Mouse (Mus musculus): ENCODE results near the gene Slc38a4. TPM values are rescaled to one million over a fixed set of nuclear protein-coding genes. Genes with fewer than 3 reads are reported as not detected.

Gene Slc38a4
- polyA plus RNA-seq, 1 experiment from 2014 or later, result 5.1 TPM

DNA sequence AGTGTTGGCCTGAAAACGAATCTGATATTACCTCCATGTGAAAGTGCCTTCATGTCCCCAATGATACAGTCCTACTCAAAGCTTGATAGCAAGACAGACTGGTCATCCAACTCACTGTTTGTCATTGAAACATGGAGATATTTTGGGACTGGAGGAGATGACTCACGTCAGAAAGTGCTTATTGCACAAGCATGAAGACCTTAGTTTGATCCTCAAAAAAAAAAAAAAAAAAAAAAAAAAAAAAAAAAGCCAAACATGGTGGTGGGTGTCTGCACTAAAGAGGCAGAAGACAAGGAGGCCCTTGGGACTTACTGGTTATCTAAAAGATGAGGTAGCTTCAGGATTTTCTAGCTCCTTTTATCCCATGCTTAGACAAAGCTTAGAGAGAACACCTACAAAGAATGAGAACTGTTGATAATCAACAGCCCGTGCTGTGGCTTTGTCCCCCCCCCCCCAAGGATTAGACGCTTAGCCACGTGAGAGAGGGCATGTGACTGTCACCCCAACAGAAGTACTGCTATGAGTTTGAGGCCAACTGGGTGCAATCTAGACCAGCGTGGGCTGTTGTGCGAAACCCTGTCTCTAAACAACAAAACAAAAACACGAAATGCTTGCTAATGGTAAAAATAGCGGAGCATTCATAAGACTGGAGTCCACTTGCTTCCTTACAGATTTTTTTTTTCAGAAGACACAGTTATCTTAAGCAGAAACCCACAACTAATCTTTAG lies 26.5 kb downstream of the Slc38a4 start:
- Histone ChIP-seq H3K4me3 (no peak overlapping the region), H3K27ac (no peak overlapping the region), H3K4me1 (replicated peaks) (no peaks in the 10 kb centered on the region), H3K4me2 (no peak overlapping the region), H3K9ac (no peak overlapping the region), H3K36me3 (no peaks in the 10 kb centered on the region), H3K9me3 (no peaks in the 10 kb centered on the region), H3K27me3 (no peaks in the 10 kb centered on the region)
- WGBS, result 90% methylated on average over 9 of the region's 9 CpGs
- no peak for ATAC-seq (ENCODE audit: low FRiP score)

GRCm38 (mm10) chr15:97028651-97029050 lies 27.1 kb downstream of the Slc38a4 start:
- Histone ChIP-seq H3K9me3 (no peaks in the 10 kb centered on the region), H3K4me1 (replicated peaks) (no peaks in the 10 kb centered on the region), H3K27ac (no peak overlapping the region), H3K4me2 (no peak overlapping the region), H3K9ac (no peak overlapping the region), H3K27me3 (no peaks in the 10 kb centered on the region), H3K4me3 (no peak overlapping the region), H3K36me3 (no peaks in the 10 kb centered on the region)
- ATAC-seq (ENCODE audit: low FRiP score), result no peak
- 81% methylated on average over 11 of the region's 11 CpGs for WGBS

GRCm38 (mm10) chr15:97028046-97028634 lies 27.6 kb downstream of the Slc38a4 start:
- no peaks in the 10 kb centered on the region for H3K36me3 ChIP-seq
- no peak overlapping the region for H3K9ac ChIP-seq
- no peaks in the 10 kb centered on the region for H3K9me3 ChIP-seq
- no peaks in the 10 kb centered on the region for H3K4me1 ChIP-seq (replicated peaks)
- no peak overlapping the region for H3K4me3 ChIP-seq
- H3K27ac ChIP-seq, result no peak overlapping the region
- WGBS, result 53% methylated on average over 4 of the region's 4 CpGs
- no peaks in the 10 kb centered on the region for H3K27me3 ChIP-seq
- no peak for ATAC-seq (ENCODE audit: low FRiP score)
- no peak overlapping the region for H3K4me2 ChIP-seq

- Histone ChIP-seq H3K27ac (no peak overlapping the region), H3K9ac (no peak overlapping the region), H3K4me3 (no peak overlapping the region), H3K27me3 (no peaks in the 10 kb centered on the region), H3K4me1 (replicated peaks) (no peaks in the 10 kb centered on the region), H3K4me2 (no peak overlapping the region), H3K36me3 (no peaks in the 10 kb centered on the region), H3K9me3 (no peaks in the 10 kb centered on the region)
- 93% methylated on average over 6 of the region's 6 CpGs for WGBS
- ATAC-seq (ENCODE audit: low FRiP score), result no peak
Observed at GRCm38 (mm10) chr15:97026670-97027069, 29.1 kb downstream of the Slc38a4 start.

- 93% methylated on average over 4 of the region's 6 CpGs for WGBS
- H3K9ac ChIP-seq, result no peak overlapping the region
- no peak overlapping the region for H3K4me3 ChIP-seq
- H3K9me3 ChIP-seq, result no peaks in the 10 kb centered on the region
- no peaks in the 10 kb centered on the region for H3K4me1 ChIP-seq (replicated peaks)
- H3K27me3 ChIP-seq, result no peaks in the 10 kb centered on the region
- no peaks in the 10 kb centered on the region for H3K36me3 ChIP-seq
- H3K4me2 ChIP-seq, result no peak overlapping the region
- no peak for ATAC-seq (ENCODE audit: low FRiP score)
- H3K27ac ChIP-seq, result no peak overlapping the region
Observed at GRCm38 (mm10) chr15:97022764-97023163, 33.0 kb downstream of the Slc38a4 start.

DNA sequence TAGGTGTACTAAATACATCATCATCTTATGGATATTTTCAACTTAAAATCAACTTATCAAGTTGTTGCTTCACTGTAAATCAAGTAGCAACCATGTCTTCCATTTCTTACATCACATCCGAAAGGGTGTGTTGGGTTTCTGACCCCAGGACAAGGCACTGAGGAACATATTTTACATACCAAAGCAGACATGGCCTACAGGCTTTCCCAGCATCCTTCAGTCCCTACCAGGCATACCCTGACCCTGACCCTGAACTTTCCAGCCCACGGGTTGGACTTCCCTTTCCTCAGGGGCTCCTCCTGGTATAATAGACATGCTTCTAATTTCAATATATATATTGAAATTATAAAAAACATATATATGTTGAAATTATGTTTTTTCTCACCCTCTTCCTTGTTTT lies 33.5 kb downstream of the Slc38a4 start:
- H3K9me3 ChIP-seq, result no peaks in the 10 kb centered on the region
- no peak overlapping the region for H3K4me3 ChIP-seq
- 95% methylated on average over 2 of the region's 2 CpGs for WGBS
- H3K27ac ChIP-seq, result no peak overlapping the region
- H3K4me2 ChIP-seq, result no peak overlapping the region
- ATAC-seq (ENCODE audit: low FRiP score), result no peak
- no peaks in the 10 kb centered on the region for H3K36me3 ChIP-seq
- no peak overlapping the region for H3K9ac ChIP-seq
- no peaks in the 10 kb centered on the region for H3K27me3 ChIP-seq
- H3K4me1 ChIP-seq (replicated peaks), result no peaks in the 10 kb centered on the region

GRCm38 (mm10) chr15:97020221-97020620 lies 35.5 kb downstream of the Slc38a4 start:
- no peaks in the 10 kb centered on the region for H3K27me3 ChIP-seq
- 79% methylated on average over 6 of the region's 6 CpGs for WGBS
- no peak for ATAC-seq (ENCODE audit: low FRiP score)

GRCm38 (mm10) chr15:97019323-97019722 lies 36.4 kb downstream of the Slc38a4 start:
- Histone ChIP-seq H3K4me2 (no peak overlapping the region), H3K9ac (no peak overlapping the region), H3K27ac (no peak overlapping the region), H3K4me1 (replicated peaks) (no peaks in the 10 kb centered on the region), H3K36me3 (no peaks in the 10 kb centered on the region), H3K9me3 (no peaks in the 10 kb centered on the region), H3K4me3 (no peak overlapping the region), H3K27me3 (no peaks in the 10 kb centered on the region)
- ATAC-seq (ENCODE audit: low FRiP score), result no peak
- 88% methylated on average over 11 of the region's 11 CpGs for WGBS

More at GRCm38 (mm10) chr15:97020221-97020620, 35.5 kb downstream of the Slc38a4 start:
- H3K4me2 ChIP-seq, result no peak overlapping the region
- no peak overlapping the region for H3K4me3 ChIP-seq
- H3K9ac ChIP-seq, result no peak overlapping the region
- no peaks in the 10 kb centered on the region for H3K36me3 ChIP-seq
- no peaks in the 10 kb centered on the region for H3K9me3 ChIP-seq
- no peaks in the 10 kb centered on the region for H3K4me1 ChIP-seq (replicated peaks)
- H3K27ac ChIP-seq, result no peak overlapping the region

DNA sequence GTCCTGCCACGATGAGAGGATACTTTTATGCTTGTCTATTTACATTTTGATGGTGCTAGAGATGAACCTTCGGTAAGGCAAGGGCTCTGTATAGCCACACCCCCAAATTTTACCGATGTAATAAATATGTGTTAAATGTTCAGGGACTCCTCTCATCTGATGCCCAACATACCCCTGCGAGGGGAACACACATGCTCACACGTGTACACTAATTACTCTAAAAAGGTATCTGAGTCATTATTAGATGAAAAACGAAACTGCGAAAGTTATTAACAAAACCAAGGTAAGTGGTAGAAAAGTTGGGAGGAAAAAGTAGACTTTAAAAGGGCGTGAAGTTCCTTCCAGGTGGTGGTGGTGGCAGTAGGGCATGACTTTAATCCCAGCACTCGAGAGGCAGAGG lies 38.6 kb downstream of the Slc38a4 start:
- H3K4me1 ChIP-seq (replicated peaks), result no peaks in the 10 kb centered on the region
- H3K4me3 ChIP-seq, result no peak overlapping the region
- no peak overlapping the region for H3K27ac ChIP-seq
- no peaks in the 10 kb centered on the region for H3K9me3 ChIP-seq
- no peak for ATAC-seq (ENCODE audit: low FRiP score)
- H3K27me3 ChIP-seq, result no peaks in the 10 kb centered on the region
- no peak overlapping the region for H3K4me2 ChIP-seq
- 94% methylated on average over 9 of the region's 9 CpGs for WGBS
- H3K9ac ChIP-seq, result no peak overlapping the region
- H3K36me3 ChIP-seq, result no peaks in the 10 kb centered on the region

GRCm38 (mm10) chr15:97015036-97015596 lies 40.6 kb downstream of the Slc38a4 start:
- H3K4me3 ChIP-seq, result no peak overlapping the region
- WGBS, result 94% methylated on average over 12 of the region's 12 CpGs
- H3K4me2 ChIP-seq, result no peak overlapping the region
- H3K9me3 ChIP-seq, result no peaks in the 10 kb centered on the region
- no peaks in the 10 kb centered on the region for H3K27me3 ChIP-seq
- no peak overlapping the region for H3K27ac ChIP-seq
- no peak for ATAC-seq (ENCODE audit: low FRiP score)
- no peak overlapping the region for H3K9ac ChIP-seq
- no peaks in the 10 kb centered on the region for H3K4me1 ChIP-seq (replicated peaks)
- H3K36me3 ChIP-seq, result no peaks in the 10 kb centered on the region

- H3K9ac ChIP-seq, result no peak overlapping the region
- no peak overlapping the region for H3K27ac ChIP-seq
- no peaks in the 10 kb centered on the region for H3K4me1 ChIP-seq (replicated peaks)
- H3K27me3 ChIP-seq, result no peaks in the 10 kb centered on the region
- H3K36me3 ChIP-seq, result no peaks in the 10 kb centered on the region
- no peaks in the 10 kb centered on the region for H3K9me3 ChIP-seq
- H3K4me2 ChIP-seq, result no peak overlapping the region
- no peak overlapping the region for H3K4me3 ChIP-seq
- ATAC-seq (ENCODE audit: low FRiP score), result no peak
- 87% methylated on average over 14 of the region's 14 CpGs for WGBS
Observed at GRCm38 (mm10) chr15:97011599-97012372, 44.0 kb downstream of the Slc38a4 start.

- H3K4me2 ChIP-seq, result no peak overlapping the region
- ATAC-seq (ENCODE audit: low FRiP score), result no peak
- H3K9ac ChIP-seq, result no peak overlapping the region
- H3K9me3 ChIP-seq, result no peaks in the 10 kb centered on the region
- H3K36me3 ChIP-seq, result no peaks in the 10 kb centered on the region
- H3K4me1 ChIP-seq (replicated peaks), result no peaks in the 10 kb centered on the region
- no peaks in the 10 kb centered on the region for H3K27me3 ChIP-seq
- H3K27ac ChIP-seq, result no peak overlapping the region
- WGBS, result 98% methylated on average over 3 of the region's 3 CpGs
- no peak overlapping the region for H3K4me3 ChIP-seq
Observed at GRCm38 (mm10) chr15:97009271-97009670, 46.5 kb downstream of the Slc38a4 start.

Measured in hindbrain, embryonic 13.5 days (tissue).